Mouse (Mus musculus) MEL-GATA-1-ER (cell line): ENCODE measurements around the gene Btbd18.
A peak's percentile ranks its signal among the peaks of the same experiment; 100 is the strongest.
"Not testable (repeated sequence)": the region's sequence is repeated elsewhere in the genome, so short reads cannot be mapped to it uniquely, and the experiment has no call there.

Experiments
- DNase-seq: peaks from one replicate; pipeline ENCODE4 v3.0.0-alpha.2; 2012; ENCODE audit warnings: low read depth; ENCODE audit errors: extremely low read depth

Btbd18 gene

GRCm38 (mm10) chr2:84646138-84646537 is 12.7 kb upstream of the Btbd18 start:
- no peak for DNase-seq

GRCm38 (mm10) chr2:84647051-84647568 is 11.8 kb upstream of the Btbd18 start:
- DNase-seq = no peak

- DNase-seq = no peak
These were observed 10.5 kb upstream of the Btbd18 start for GRCm38 (mm10) chr2:84648369-84648768.

GRCm38 (mm10) chr2:84649674-84650073 is 9.2 kb upstream of the Btbd18 start:
- DNase-seq = no peak

GRCm38 (mm10) chr2:84650464-84651195 is 8.2 kb upstream of the Btbd18 start, which contains the start of gene Ctnnd1:
Gene Ctnnd1 (minus strand): TSS chr2:84650765.
- DNase-seq = peak; percentile 88

GRCm38 (mm10) chr2:84653354-84653753 is 5.5 kb upstream of the Btbd18 start:
- DNase-seq = no peak

GRCm38 (mm10) chr2:84655864-84656263 is 3.0 kb upstream of the Btbd18 start:
- no peak for DNase-seq

- peak; percentile 60 for DNase-seq
These were observed 1.4 kb downstream of the Btbd18 start for GRCm38 (mm10) chr2:84660253-84660652.

- peak; percentile 75 for DNase-seq
These were observed 4.0 kb downstream of the Btbd18 start for GRCm38 (mm10) chr2:84662866-84663265.

GRCm38 (mm10) chr2:84666081-84666480 is 7.2 kb downstream of the Btbd18 start:
- DNase-seq = no peak

GRCm38 (mm10) chr2:84669828-84670568 is 11.1 kb downstream of the Btbd18 start:
- DNase-seq = no peak

GRCm38 (mm10) chr2:84670569-84670933 is 11.7 kb downstream of the Btbd18 start, which contains the start of gene Selenoh:
Gene Selenoh (minus strand): TSS chr2:84670770.
- peak; percentile 90 for DNase-seq

GRCm38 (mm10) chr2:84671535-84671934 is 12.7 kb downstream of the Btbd18 start:
- DNase-seq = not testable (repeated sequence)

- no peak for DNase-seq
These were observed 18.5 kb downstream of the Btbd18 start for GRCm38 (mm10) chr2:84677270-84677967.

GRCm38 (mm10) chr2:84677968-84678880 is 19.3 kb downstream of the Btbd18 start, which contains the start of the genes Gm28635 and Med19:
Gene Gm28635 (minus strand): TSS chr2:84678041.
Gene Med19 (plus strand): TSS chr2:84678402.
- DNase-seq = peak; percentile 100

- DNase-seq = no peak
These were observed 20.1 kb downstream of the Btbd18 start, which contains the start of gene Tmx2 for GRCm38 (mm10) chr2:84679016-84679415. Gene Tmx2 (minus strand): TSS chr2:84679140.

- peak; percentile 67 for DNase-seq
These were observed 23.8 kb downstream of the Btbd18 start for GRCm38 (mm10) chr2:84682605-84683183.

- no peak for DNase-seq
These were observed 29.4 kb downstream of the Btbd18 start for GRCm38 (mm10) chr2:84688080-84688844.

GRCm38 (mm10) chr2:84690050-84690449 is 31.2 kb downstream of the Btbd18 start:
- DNase-seq = no peak
